Mouse (Mus musculus): ENCODE measurements at regions not wholly inside any gene's neighbourhood (a gene's known extent, or its start where the extent isn't known, plus 50 kb on each side); places are given as distances from the start of the nearest gene placed in this dataset.

DNA sequence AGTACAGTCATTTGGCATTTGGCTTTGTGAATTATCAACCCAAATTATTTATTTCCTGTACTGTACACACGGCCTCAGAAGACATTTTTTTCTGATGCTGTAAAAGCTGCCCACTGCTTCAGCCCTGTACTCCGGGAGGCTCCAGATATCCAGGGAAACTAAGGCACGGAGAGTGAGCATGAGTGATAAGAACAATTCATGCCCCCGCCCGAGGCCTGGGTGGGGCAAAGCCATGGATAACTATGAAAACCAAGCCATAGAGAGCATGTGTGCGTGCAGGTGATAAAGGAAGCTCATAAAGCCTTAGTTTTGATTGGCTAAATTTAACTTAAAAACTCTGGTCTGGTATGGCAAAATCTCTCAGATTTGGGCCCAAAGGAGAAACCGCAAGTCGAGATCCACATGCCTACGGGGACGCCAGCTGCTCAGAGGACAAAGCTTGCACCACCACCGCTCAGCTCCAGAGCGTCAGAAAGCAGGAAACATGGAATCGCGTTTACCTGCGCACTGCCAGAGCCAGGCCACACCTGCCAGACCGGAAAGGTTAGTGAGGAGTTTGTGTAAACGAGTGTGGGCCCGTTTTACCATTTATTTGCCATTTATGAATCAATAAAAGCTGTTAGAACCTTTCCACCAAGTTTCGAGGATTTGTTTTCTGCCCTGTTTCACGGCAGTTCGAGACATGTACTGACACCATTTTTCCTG is 390.9 kb downstream of the Rnd3 start:
- no peak for DNase-seq

DNA sequence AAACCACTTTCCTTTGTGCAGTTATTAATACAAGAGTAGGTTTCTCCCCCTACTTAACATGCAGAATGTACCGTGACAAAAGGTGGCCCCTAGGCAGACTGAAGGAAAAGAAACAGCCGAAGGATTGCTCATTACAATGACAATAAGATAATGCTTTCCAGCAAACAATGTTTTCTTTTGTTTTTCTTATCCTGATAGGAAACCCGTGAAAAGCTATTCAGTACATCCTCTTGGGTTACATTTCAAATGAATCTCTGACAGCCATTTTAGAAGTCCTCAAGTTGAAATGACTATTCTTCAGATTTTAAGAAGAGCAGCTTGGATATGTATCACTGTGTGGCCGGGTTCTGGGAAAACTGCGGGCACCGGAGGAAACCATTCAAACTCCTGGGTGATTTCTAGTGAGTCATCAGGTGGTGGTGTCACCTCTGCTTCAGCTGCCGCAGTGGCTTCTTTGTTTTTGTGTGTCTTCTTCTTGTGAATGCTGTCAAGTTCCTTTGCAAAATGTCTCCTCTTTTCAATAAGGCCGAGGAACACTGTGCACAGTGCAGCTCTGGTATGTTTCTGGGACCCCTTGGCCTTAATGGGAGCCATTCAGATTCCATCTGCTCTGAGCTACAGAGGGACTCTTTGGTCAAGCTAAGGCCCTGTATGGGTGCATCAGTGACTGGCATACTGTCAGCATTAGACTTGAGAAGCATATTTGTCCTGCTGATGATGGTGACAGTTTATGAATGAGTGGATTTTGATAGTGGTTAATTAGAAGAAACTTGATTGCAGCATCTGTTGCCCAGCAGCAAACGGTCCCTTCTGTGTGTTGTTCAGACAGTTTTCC is 393.1 kb downstream of the Rnd3 start:
- DNase-seq = no peak

DNA sequence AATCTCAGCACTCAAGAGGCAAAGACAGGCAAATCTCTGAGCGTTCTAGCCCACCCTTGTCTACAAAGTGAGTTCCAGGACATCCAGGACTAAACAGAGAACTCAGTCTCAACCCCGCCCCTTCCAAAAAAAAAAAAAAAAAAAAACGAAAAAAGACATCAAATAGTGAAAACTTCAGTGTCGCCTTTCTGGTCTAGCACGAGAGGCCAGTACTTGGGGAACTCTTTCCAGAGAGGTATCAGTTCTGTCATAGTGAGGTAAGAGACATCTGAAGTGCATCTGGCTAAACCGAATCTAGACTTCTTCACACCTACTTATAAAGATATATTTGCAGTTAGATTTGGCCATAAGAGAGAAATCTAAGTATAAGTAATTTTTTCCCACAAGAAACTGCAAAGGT is 393.8 kb downstream of the Rnd3 start:
- no peak for DNase-seq

DNA sequence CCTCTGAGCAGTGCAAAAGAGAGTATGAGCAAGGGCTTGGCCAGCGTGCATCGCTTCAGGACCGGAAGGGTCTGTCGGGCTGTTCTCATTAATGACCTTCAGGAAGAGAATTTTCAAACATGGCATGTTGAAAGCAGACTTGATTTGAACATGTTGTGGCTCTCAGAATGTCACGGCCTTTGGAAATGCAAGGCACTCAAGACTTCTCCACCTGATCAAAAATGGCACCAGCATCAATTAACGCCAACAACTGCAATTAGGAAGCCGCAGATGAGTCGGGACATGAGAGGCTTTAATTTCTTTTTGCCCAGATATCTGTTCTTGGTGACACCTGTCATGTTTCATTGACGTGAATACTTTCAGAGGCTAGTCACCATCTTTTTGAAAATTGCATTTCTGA is 396.5 kb downstream of the Rnd3 start:
- no peak for DNase-seq

DNA sequence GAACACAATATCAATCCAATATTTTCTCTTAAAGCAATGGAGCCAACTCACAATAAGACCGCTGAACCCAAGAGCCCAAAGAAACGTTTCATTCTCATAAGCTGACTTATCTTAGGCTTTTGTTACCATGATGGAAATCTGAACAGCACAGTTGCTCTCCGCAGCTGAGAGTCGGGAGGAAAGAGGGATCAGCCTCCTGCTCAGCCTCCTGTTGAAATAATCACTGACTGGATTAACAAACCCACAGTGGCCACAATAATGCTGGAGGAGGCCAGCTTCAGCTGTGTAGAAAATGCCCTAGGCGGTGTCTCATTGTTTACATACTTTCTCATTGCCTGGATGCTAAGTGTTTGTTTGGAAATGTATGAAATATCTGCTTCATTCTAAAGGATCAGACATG is 398.1 kb downstream of the Rnd3 start:
- no peak for DNase-seq

DNA sequence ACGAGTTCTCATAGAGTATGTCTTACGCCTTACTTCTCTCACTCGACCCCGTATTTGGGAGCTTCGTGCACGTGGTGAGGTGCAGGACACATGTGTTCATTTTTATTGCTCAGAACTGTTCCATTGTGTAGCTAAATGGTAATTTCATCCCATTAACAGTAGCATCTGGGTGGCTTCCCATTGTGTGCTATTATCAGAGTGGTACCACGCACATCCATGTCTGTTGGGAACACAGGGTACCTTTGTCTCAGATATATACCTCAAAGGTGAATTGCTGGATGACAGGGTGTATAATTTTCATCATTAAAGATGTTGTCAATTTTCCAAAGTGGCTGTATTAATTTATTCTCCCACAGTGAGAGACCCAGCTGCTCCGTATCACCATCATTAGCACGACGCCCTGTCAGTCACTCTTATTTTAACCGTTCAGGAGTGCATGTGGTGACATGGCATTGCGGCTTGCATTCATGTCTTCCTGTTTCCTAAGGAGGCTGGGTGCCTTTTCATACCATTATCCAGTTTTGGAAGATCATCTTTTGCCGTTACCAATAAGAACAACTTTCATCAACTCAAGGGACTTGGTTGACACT is 404.2 kb downstream of the Rnd3 start:
- DNase-seq = no peak

DNA sequence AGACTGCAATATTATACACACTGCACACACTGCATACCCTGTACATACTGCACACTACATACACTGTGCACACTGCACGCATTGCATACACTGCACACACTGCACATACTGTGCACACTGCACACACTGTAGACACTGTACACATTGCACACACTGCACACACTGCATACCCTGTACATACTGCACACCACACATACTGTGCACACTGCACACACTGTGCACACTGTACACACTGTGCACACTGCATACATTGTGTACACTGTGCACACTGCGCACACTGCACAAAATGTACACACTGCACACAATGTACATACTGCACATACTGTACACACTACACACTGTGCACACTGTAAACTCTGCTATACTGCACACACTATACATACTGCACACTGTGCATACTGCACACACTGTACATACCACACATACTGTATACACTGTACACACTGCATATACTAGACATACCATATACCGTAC is 405.1 kb downstream of the Rnd3 start:
- DNase-seq = no peak

DNA sequence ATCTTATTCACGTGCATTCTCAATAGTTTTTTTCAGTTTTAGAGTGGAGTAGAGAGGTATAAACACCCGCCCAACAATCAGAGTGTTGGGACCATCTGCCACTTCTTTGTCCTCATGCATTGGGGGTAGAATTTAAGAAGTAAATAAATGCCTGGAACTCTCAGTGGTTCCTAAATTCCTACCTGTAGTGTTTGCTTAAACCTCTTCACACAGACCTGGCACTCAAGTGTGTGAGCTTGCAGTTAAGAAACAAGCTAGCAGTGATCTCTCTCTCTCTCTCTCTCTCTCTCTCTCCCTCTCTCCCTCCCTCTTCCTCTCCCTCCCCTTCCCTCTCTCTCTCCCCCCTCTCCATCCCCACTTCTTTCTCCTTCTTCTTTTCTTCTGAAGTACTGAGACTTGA is 406.5 kb downstream of the Rnd3 start:
- DNase-seq = no peak

DNA sequence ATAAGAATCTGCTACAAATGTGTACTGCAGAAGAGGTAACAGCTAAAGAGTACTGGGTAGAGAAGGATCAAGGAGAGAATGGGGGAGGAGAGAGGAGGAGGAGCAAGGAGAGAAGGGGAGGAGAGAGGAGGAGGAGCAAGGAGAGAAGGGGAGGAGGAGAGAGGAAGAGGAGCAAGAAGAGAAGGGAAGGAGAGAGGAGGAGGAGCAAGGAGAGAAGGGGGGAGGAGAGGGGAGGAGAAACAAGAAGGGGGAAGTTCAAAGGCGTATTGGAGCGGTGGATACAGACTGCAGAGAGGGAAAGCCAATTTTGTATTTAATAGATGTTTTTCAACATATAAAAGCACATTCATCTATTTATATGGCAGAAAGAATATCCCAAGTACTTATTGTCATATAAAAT is 407.6 kb downstream of the Rnd3 start:
- no peak for DNase-seq

DNA sequence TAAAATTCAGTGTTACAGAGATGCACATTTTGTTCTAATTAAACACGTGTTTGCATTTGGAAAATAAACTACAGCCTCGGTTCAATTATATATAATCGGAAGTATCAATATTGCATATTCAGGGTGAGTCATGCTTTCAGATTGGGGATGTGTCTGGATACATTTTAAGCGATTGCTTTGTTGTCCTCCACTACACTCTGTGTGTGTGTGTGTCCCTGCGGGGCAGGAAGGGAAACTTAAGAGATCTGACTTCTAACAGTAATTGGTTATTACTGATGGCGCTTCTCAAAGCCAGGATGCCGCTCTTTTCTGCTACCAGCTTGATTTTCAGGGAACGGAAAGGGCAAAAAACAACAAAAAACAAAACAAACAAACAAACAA is 409.3 kb downstream of the Rnd3 start:
- no peak for DNase-seq

DNA sequence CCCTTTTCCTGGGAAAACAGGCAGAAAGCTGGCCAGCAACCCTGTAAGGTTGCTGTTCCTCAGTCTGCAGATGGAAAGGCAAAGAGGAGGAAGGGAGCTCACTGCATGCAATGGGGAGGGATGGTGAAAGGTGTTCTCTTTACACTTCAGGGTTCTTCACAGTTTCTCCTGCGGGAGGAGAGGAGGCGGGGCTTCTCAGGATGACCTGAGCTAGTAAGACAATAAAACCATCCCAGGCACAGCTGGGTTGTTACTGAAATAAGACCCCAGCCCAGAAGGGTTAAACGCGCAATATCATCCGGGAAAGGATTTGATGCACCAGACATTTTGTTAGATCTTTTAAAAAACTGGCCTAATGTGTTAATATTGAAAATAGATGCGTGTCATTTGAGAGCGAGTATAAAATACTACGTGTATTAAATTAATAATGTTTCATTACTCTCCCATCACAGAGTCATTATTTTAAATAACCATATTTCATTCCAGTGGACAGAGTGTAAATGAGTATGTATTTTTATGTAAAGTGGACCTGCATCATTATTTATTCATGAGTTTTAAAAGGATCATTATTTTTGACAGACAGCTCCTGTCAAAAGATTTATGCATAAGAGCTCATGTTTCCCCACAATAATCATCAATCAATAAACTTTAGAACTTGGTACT is 409.8 kb downstream of the Rnd3 start:
- DNase-seq = no peak

DNA sequence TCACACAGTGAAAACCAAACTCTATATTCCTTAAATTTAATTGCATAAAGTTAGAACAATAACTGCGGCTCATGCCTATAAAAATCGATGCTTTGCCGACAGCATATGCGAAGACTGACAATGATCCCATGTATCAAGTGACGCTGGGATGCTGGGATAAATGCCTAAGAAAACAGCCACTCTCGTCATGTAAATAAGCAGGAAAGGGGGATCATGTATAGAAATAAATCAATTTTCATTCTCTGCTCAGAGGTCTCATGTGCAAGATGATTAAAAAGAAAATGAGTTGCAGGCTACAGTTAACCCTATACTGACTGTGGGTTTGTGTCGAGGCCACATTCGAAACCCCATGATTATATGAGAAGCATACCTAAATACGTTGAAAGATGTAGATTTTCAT is 411.2 kb downstream of the Rnd3 start:
- DNase-seq = no peak

DNA sequence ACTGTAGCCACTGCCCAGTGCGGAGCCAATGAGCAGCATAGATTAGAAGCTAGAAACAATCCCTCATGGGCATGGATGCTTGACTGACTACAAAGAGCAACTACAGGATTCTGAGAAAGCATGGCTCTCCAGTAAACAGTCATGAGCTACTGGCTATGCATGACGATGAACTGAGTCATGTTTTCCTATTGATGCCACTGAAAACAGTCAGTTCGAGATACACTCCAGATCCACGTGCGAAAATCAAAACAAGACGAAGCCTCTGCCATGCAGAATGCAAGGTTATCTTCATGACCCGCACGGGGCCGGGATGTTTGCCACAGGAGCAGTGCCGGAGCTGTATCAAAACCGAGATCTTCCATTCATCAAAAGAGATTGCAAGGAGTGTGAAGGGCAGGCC is 413.9 kb downstream of the Rnd3 start:
- no peak for DNase-seq

DNA sequence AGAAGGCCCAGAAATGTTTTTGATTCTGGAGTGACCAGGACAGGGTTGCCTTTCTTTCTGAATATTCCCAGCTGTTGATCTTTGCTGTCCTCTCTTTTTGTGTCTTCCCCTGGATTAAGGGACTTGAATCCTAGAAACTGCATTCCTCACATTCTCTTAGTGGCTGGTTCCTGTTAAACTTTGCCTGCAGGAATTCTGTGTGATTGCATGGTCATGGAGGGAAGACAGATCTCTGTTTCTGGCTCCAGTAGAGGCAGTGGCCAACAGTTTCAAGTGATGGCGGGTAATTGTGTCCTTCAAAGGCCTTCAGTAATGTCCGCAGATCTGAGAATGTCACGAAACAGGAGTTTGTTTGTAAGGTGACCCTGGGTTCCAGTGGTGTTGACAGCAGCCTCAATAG is 410.1 kb upstream of the Mmadhc start:
- DNase-seq = no peak

DNA sequence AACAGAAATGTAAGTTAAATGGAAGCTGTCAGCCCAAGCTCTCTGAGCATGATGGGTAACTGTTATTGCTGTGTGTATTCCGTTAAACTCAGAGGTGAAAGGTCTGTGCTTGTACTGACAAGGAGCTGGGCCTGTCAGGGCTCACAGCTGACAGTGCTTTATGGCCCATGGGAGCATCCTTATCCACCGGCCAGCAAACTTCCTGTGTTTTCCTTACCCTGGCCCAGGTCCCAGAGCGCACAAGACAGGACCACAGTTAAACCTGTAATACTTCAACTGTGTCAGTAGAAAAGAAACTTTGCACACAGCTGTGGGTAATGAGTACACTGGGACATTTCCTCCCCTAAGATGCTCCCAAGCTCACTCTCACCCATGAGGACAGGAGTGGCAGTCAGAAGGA is 407.7 kb upstream of the Mmadhc start:
- DNase-seq = peak; percentile 67 to 77

DNA sequence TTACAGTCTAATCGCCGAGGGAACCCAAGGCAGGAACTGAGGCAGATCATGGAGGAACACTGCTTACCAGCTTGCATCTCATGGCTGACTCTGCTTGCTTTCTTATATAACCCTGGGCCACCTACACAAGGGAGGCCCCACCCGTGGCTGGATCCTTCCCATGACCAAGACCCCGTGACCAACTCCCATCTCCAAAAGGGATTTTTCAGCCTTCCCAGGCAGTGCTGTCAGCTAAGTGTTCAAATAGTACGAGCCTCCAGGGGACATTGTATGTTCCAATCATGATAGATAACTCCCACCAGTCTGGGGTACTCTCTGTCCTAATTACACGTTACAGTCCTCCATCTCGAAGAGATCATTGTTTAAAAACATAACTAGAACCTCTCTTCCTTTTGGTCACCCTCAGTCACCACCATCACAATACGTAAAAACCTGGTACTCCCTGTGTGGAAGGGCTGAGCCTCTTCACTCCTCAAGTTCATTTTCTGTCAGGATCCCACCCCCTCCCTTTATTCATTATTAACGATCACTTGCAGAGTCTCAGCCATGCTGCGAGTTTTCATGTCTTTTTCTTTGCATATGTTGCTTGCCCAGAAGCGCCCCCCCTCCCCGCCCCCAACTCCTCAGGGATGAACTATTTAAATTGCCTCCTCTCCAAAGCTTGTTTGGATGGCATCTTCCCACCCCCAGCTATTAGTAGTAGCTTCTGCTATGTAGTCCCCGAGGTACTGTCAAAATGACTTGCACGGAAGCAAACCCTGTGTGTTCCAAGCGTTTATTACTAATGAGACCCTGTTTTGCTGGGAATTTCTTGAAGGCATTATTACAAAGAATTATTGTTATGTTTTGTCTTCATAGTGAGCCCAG is 406.2 kb upstream of the Mmadhc start:
- no peak for DNase-seq

DNA sequence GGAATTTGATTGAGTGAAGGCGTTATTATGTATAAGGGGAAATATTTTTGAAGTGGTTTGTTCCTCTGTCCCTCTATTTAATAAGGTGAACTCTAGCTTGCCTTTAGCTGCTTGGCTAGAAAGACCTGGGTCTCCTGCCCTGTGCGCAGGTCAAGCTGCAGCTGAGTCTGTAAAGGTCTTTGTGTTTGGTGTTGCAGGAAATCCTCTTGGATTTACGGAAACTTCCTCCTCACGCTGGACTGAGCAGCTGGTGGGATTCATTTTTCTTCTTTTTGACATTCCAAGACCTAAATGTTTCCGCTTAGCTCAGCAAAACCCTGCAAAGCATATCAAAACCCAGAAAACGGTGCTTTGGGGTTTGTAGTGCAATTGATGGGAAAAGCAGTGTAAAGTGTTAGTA is 402.2 kb upstream of the Mmadhc start:
- peak in 1 of 2 experiments; percentile 47 for DNase-seq

DNA sequence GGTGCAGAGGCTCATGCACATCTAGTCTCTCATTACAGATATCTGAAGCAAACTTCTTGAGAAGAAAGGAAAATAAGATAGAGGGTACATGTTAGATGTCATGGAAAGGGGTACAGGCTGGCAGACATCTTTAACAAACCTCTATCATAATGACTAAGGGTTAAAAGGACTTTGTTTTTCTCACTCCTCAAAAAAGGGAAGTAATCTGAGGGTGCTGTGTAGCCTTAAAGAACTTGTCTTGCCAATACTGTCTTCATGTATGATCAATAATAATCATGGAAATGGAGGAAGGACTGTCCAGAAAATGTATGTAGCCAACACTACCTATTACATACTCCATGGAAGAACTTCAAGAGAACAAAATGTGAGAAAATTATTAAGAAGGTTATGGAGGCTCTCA is 400.0 kb upstream of the Mmadhc start:
- no peak for DNase-seq

DNA sequence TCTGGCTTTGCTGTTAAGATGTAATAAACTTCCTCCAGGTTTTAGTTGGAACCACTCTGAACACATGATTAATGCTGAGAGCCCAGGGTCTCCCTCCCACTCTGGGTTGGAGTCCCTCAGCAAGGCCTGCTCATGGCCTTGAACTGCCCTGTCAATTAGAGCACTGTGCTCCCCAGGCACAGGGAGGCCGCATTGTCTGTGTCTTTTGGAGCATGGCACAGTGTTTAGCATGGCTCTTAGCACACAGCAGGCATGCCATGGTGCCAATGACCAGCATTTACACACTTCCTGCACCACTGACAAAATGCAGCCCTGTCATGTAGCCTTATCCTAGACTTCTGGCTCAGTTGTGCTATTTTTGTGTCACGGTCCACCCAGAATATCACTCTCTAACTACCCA is 398.2 kb upstream of the Mmadhc start:
- no peak for DNase-seq

DNA sequence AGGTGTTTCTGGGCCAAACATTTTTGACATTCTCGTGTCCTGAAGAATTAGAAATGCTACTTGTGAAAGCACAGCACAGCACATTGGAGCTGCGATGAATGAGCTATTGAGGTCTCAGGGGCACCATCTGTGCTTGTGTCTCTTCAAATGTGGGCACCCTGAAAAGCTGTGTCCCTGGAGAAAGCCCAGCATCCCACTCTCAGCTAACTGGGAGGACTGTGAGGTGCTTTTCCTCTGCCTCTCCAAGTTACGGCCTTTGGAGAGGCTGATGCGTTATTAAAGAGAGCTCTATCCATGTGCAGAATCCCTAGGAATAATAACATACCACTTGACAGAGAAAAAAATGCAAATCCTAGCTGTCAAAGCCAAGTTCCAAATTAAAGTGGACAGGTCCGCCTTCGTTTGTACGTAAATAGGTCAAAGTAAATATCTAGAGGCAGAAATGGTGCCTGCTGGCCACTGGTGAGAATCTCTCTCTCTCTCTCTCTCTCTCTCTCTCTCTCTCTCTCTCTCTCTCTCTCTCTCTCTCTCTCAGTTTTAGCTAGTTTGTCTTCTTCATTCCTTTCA is 397.3 kb upstream of the Mmadhc start:
- DNase-seq = no peak

DNA sequence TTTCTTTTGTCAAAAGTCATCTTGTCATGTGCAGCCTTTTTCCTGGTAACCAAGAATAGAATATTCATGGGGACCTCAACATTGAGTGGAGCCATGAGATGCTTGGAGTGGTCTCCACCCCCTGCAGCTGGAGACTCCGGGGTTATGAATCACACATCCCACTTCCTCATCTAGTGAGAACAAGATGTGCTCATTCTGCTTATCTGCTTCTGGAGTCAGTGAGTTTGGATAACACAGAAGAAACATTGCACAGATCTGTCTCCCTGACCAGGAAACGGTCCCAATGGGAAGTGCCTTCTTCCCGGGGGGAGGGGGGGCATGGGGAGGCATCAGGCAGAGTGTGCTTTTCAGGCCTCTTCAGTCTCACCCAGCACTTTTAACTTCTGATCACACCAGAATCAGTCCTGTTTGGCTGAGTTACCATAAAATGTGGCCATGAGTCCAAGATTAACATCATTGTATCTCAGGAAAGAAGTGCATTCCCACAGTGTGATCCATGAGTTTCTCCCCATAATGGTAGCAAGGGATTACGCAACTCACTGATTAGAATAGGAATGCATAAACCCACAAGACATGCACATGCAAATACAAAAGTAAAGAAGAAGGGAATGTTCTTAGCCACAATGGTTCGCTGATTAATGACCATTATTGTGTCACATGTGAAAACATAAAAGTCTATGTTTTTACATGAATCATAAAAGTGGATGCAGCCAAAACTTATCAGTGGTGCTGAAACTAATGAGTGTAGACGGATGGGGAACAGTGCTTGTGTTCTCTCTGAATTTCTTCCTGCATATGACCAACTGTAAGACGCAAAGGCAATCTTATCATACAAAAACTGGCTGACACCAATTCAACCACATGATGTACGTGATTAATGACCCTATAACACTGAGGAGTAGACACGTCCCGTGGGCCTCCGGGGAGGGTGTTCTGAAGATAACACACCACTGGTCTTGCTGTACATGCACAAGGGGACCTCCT is 393.8 kb upstream of the Mmadhc start:
- peak in 1 of 2 experiments; percentile 43 for DNase-seq

Data from kidney, postnatal 36 days (tissue).